Mouse (Mus musculus): Measurements from ENCODE around the gene Tom1.

DNA sequence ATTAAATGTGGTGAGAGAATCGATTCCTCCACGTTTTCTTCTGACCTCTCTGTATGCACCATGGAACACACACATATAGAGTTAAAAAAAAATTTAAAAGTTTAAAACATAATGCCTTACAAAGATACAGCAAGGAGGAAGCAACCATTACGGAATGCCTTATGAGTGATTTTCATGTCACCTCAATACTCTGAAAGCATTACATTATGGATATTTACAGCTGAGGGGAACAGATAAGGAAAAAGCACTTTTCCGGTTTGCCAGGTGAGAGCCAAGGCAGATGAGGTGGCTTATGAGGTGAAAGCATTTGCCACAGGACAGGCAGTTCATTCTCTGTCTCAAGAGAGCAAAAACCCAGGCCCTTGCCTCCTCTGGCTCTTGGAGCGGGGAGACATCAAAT is 544 bp upstream of the Tom1 start:
- TF ChIP-seq CTCF (IDR thresholded peaks at IDR 0.05; ENCODE audit: low read depth) (no peak), EP300 (IDR thresholded peaks at IDR 0.05; ENCODE audit: low read depth) (no peak)

Measured in liver, postnatal 0 days (tissue).